Mouse (Mus musculus): ENCODE measurements around the gene Stx18. TPM values are rescaled to one million over a fixed set of nuclear protein-coding genes. Genes with fewer than 3 reads are reported as not detected.

Stx18 gene
- polyA plus RNA-seq, 1 experiment from 2014 or later: 22.4 TPM

- no peak for ATAC-seq
- Histone ChIP-seq H3K4me1 (replicated peaks; ENCODE audit: control insufficient read depth, insufficient read depth, low read length) (no peaks in the 10 kb centered on the region), H3K27ac (ENCODE audit: low read depth, low read length) (no peak overlapping the region), H3K4me2 (replicated peaks; ENCODE audit: low read depth) (no peak overlapping the region), H3K4me3 (ENCODE audit: low read depth, low read length) (no peak overlapping the region), H3K27me3 (replicated peaks; ENCODE audit: control insufficient read depth, insufficient read depth, low read length) (no peaks in the 10 kb centered on the region), H3K9ac (ENCODE audit: low read depth, low read length) (no peak overlapping the region), H3K36me3 (ENCODE audit: control insufficient read depth, insufficient read depth) (no peaks in the 10 kb centered on the region), H3K9me3 (ENCODE audit: control insufficient read depth) (no peaks in the 10 kb centered on the region)
- WGBS: 40% methylated on average over 3 of the region's 3 CpGs
- peak; percentile 62 for TF ChIP-seq CTCF (IDR thresholded peaks at IDR 0.05; ENCODE audit: low read depth)
These were observed 9.6 kb downstream of the Stx18 start for GRCm38 (mm10) chr5:38048177-38048576.

GRCm38 (mm10) chr5:38061051-38061450 is 22.5 kb downstream of the Stx18 start:
- no peak overlapping the region for H3K27ac ChIP-seq (ENCODE audit: low read depth, low read length)
- H3K4me2 ChIP-seq (replicated peaks; ENCODE audit: low read depth): no peak overlapping the region
- no peaks in the 10 kb centered on the region for H3K4me1 ChIP-seq (replicated peaks; ENCODE audit: control insufficient read depth, insufficient read depth, low read length)
- TF ChIP-seq CTCF (IDR thresholded peaks at IDR 0.05; ENCODE audit: low read depth): no peak
- no peak overlapping the region for H3K4me3 ChIP-seq (ENCODE audit: low read depth, low read length)
- no peaks in the 10 kb centered on the region for H3K27me3 ChIP-seq (replicated peaks; ENCODE audit: control insufficient read depth, insufficient read depth, low read length)
- no peaks in the 10 kb centered on the region for H3K9me3 ChIP-seq (ENCODE audit: control insufficient read depth)
- no peaks in the 10 kb centered on the region for H3K36me3 ChIP-seq (ENCODE audit: control insufficient read depth, insufficient read depth)
- 56% methylated on average over 2 of the region's 2 CpGs for WGBS
- ATAC-seq: no peak
- H3K9ac ChIP-seq (ENCODE audit: low read depth, low read length): no peak overlapping the region

- TF ChIP-seq CTCF (IDR thresholded peaks at IDR 0.05; ENCODE audit: low read depth): peak; percentile 55
- no peak overlapping the region for H3K4me3 ChIP-seq (ENCODE audit: low read depth, low read length)
- no peaks in the 10 kb centered on the region for H3K4me1 ChIP-seq (replicated peaks; ENCODE audit: control insufficient read depth, insufficient read depth, low read length)
- no peak for ATAC-seq
- H3K9me3 ChIP-seq (ENCODE audit: control insufficient read depth): no peaks in the 10 kb centered on the region
- no peak overlapping the region for H3K4me2 ChIP-seq (replicated peaks; ENCODE audit: low read depth)
- no peak overlapping the region for H3K9ac ChIP-seq (ENCODE audit: low read depth, low read length)
- 23% methylated on average over 5 of the region's 5 CpGs for WGBS
- no peak overlapping the region for H3K27ac ChIP-seq (ENCODE audit: low read depth, low read length)
- no peaks in the 10 kb centered on the region for H3K36me3 ChIP-seq (ENCODE audit: control insufficient read depth, insufficient read depth)
- no peaks in the 10 kb centered on the region for H3K27me3 ChIP-seq (replicated peaks; ENCODE audit: control insufficient read depth, insufficient read depth, low read length)
These were observed 24.2 kb downstream of the Stx18 start for GRCm38 (mm10) chr5:38062709-38063108.

GRCm38 (mm10) chr5:38063339-38063738 is 24.8 kb downstream of the Stx18 start:
- WGBS: 63% methylated on average over 5 of the region's 5 CpGs
- TF ChIP-seq CTCF (IDR thresholded peaks at IDR 0.05; ENCODE audit: low read depth): no peak

GRCm38 (mm10) chr5:38064043-38064575 is 25.6 kb downstream of the Stx18 start:
- ATAC-seq: no peak
- WGBS: 85% methylated on average over 4 of the region's 4 CpGs
- Histone ChIP-seq H3K27ac (ENCODE audit: low read depth, low read length) (no peak overlapping the region), H3K4me2 (replicated peaks; ENCODE audit: low read depth) (no peak overlapping the region), H3K36me3 (ENCODE audit: control insufficient read depth, insufficient read depth) (no peaks in the 10 kb centered on the region), H3K4me3 (ENCODE audit: low read depth, low read length) (no peak overlapping the region), H3K4me1 (replicated peaks; ENCODE audit: control insufficient read depth, insufficient read depth, low read length) (no peaks in the 10 kb centered on the region), H3K27me3 (replicated peaks; ENCODE audit: control insufficient read depth, insufficient read depth, low read length) (no peaks in the 10 kb centered on the region), H3K9me3 (ENCODE audit: control insufficient read depth) (no peaks in the 10 kb centered on the region), H3K9ac (ENCODE audit: low read depth, low read length) (no peak overlapping the region)
- no peak for TF ChIP-seq CTCF (IDR thresholded peaks at IDR 0.05; ENCODE audit: low read depth)

More at GRCm38 (mm10) chr5:38063339-38063738, 24.8 kb downstream of the Stx18 start:
- H3K9ac ChIP-seq (ENCODE audit: low read depth, low read length): no peak overlapping the region
- no peaks in the 10 kb centered on the region for H3K27me3 ChIP-seq (replicated peaks; ENCODE audit: control insufficient read depth, insufficient read depth, low read length)
- no peaks in the 10 kb centered on the region for H3K9me3 ChIP-seq (ENCODE audit: control insufficient read depth)
- H3K36me3 ChIP-seq (ENCODE audit: control insufficient read depth, insufficient read depth): no peaks in the 10 kb centered on the region
- no peaks in the 10 kb centered on the region for H3K4me1 ChIP-seq (replicated peaks; ENCODE audit: control insufficient read depth, insufficient read depth, low read length)
- no peak overlapping the region for H3K27ac ChIP-seq (ENCODE audit: low read depth, low read length)
- H3K4me2 ChIP-seq (replicated peaks; ENCODE audit: low read depth): no peak overlapping the region
- ATAC-seq: no peak
- no peak overlapping the region for H3K4me3 ChIP-seq (ENCODE audit: low read depth, low read length)

GRCm38 (mm10) chr5:38064701-38065100 is 26.2 kb downstream of the Stx18 start:
- no peaks in the 10 kb centered on the region for H3K9me3 ChIP-seq (ENCODE audit: control insufficient read depth)
- H3K9ac ChIP-seq (ENCODE audit: low read depth, low read length): no peak overlapping the region
- no peaks in the 10 kb centered on the region for H3K27me3 ChIP-seq (replicated peaks; ENCODE audit: control insufficient read depth, insufficient read depth, low read length)
- H3K4me3 ChIP-seq (ENCODE audit: low read depth, low read length): no peak overlapping the region
- 46% methylated on average over 5 of the region's 5 CpGs for WGBS
- ATAC-seq: no peak
- no peaks in the 10 kb centered on the region for H3K36me3 ChIP-seq (ENCODE audit: control insufficient read depth, insufficient read depth)
- H3K27ac ChIP-seq (ENCODE audit: low read depth, low read length): no peak overlapping the region
- TF ChIP-seq CTCF (IDR thresholded peaks at IDR 0.05; ENCODE audit: low read depth): no peak
- H3K4me1 ChIP-seq (replicated peaks; ENCODE audit: control insufficient read depth, insufficient read depth, low read length): no peaks in the 10 kb centered on the region
- no peak overlapping the region for H3K4me2 ChIP-seq (replicated peaks; ENCODE audit: low read depth)

GRCm38 (mm10) chr5:38065454-38065853 is 26.9 kb downstream of the Stx18 start:
- no peak for TF ChIP-seq CTCF (IDR thresholded peaks at IDR 0.05; ENCODE audit: low read depth)
- Histone ChIP-seq H3K4me2 (replicated peaks; ENCODE audit: low read depth) (no peak overlapping the region), H3K27me3 (replicated peaks; ENCODE audit: control insufficient read depth, insufficient read depth, low read length) (no peaks in the 10 kb centered on the region), H3K27ac (ENCODE audit: low read depth, low read length) (no peak overlapping the region), H3K4me3 (ENCODE audit: low read depth, low read length) (no peak overlapping the region), H3K36me3 (ENCODE audit: control insufficient read depth, insufficient read depth) (no peaks in the 10 kb centered on the region), H3K4me1 (replicated peaks; ENCODE audit: control insufficient read depth, insufficient read depth, low read length) (no peaks in the 10 kb centered on the region), H3K9ac (ENCODE audit: low read depth, low read length) (no peak overlapping the region), H3K9me3 (ENCODE audit: control insufficient read depth) (no peaks in the 10 kb centered on the region)
- ATAC-seq: no peak
- WGBS: 78% methylated on average over 2 of the region's 2 CpGs
